Mouse (Mus musculus) ES-Bruce4 (cell line): ENCODE data around the gene Adam11.

Experiments used
- CTCF ChIP-seq: IDR thresholded peaks from one replicate; pipeline ENCODE4 v1.8.1; 2011; ENCODE audit warnings: low read depth, low read length
- EP300 ChIP-seq: IDR thresholded peaks from 2 replicates; pipeline ENCODE4 v1.6.1; 2011; ENCODE audit warnings: low read depth, low read length; ENCODE audit not compliant: insufficient read depth
- POLR2A ChIP-seq: IDR thresholded peaks from one replicate; pipeline ENCODE4 v1.8.1; 2011; ENCODE audit warnings: low read length; ENCODE audit not compliant: insufficient read depth

- TF ChIP-seq CTCF (no peak), POLR2A (no peak), EP300 (no peak)
These were observed 4.2 kb downstream of the Adam11 start for GRCm38 (mm10) chr11:102765416-102765815.
